Mouse (Mus musculus) intestine, embryonic 16.5 days (tissue): ENCODE measurements around the gene Zfp62. TPM values are rescaled to one million over a fixed set of nuclear protein-coding genes. Genes with fewer than 3 reads are reported as not detected.

Experiments
- ATAC-seq: fragments of 200-750 bp; cut with Nextera tagmentation; 2 replicates; pipeline ENCODE4 v1.8.0; 2017; ENCODE audit warnings: moderate TSS enrichment, moderate library complexity
- H3K27ac ChIP-seq: fragments of 300-500 bp; sonication (generic); 2 replicates; pipeline ENCODE4 v1.5.1; 2014; ENCODE audit warnings: mild to moderate bottlenecking, low read length
- H3K27me3 ChIP-seq: fragments of 300-500 bp; sonication (generic); replicated peaks from 2 replicates; pipeline ENCODE4 v1.6.1; 2014; ENCODE audit warnings: low read length, control low read depth, mixed read lengths; ENCODE audit not compliant: control insufficient read depth, insufficient read depth
- H3K36me3 ChIP-seq: fragments of 300-500 bp; sonication (generic); 2 replicates; pipeline ENCODE4 v1.6.1; 2014; ENCODE audit warnings: low read length, control low read depth; ENCODE audit not compliant: control insufficient read depth, insufficient read depth
- H3K4me1 ChIP-seq: fragments of 300-500 bp; sonication (generic); 2 replicates; pipeline ENCODE4 v1.6.1; 2014; ENCODE audit warnings: low read length, control low read depth, mixed read lengths; ENCODE audit not compliant: control insufficient read depth, insufficient read depth
- H3K4me2 ChIP-seq: fragments of 300-500 bp; sonication (generic); 2 replicates; pipeline ENCODE4 v1.6.1; 2014; ENCODE audit warnings: low read depth, low read length, control low read depth
- H3K4me3 ChIP-seq: fragments of 300-500 bp; sonication (generic); 2 replicates; pipeline ENCODE4 v1.5.1; 2014; ENCODE audit warnings: mild to moderate bottlenecking, low read length
- H3K9ac ChIP-seq: fragments of 300-500 bp; sonication (generic); 2 replicates; pipeline ENCODE4 v1.6.1; 2014; ENCODE audit warnings: low read depth, low read length
- H3K9me3 ChIP-seq: fragments of 300-500 bp; sonication (generic); 2 replicates; pipeline ENCODE4 v1.6.1; 2016; ENCODE audit warnings: low read length, control low read depth; ENCODE audit not compliant: control insufficient read depth
- WGBS: fragments of 180-500 bp; shearing (Covaris S2); extraction: QIAGEN DNeasy Blood & Tissue Kit; methylation state at CpG from one replicate; pipeline ENCODE4 v1.1.7; 2014; 5-methylcytosine and 5-hydroxymethylcytosine counted together
- polyA plus RNA-seq: library from polyadenylated mRNA; unstranded; fragments of >200 nt; fragmentation: Nextera tagmentation; extraction: Ambion mirVana; gene quantifications from 2 replicates; pipeline ENCODE4 v1.2.1, GENCODE M21; 2015

Zfp62 gene
- polyA plus RNA-seq, 1 experiment from 2014 or later: 23.1 TPM

DNA sequence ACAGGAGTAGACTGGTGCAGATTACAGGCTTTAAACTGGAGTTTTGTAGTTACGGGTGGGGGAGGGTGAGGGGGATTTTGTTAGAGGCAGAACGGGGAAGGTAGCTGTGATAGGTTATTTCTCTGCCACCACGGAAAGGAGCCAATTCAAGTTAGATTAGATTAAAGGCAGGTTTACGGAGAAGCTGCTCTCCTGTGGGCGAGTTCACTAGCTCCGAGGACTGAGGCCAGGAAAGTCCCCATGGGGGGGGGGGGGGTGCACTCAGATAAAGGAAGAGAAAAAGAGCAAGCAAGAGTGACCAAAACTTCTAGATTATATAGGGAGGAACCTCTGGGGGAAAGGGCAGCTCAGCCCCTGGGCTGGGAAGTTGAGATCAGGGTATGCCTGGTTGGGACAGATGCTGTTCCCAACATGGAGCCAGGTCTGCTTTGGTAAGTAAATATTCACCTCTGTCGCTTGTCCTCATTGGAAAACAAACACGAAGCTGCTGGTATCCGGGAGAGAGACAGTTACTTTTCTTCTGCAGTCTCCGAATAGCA lies 500 bp upstream of the Zfp62 start:
- H3K4me3 ChIP-seq: peak overlapping the region; percentile 78
- peaks cover 5% of the 10 kb centered on the region for H3K4me1 ChIP-seq
- no peaks in the 10 kb centered on the region for H3K36me3 ChIP-seq
- no peaks in the 10 kb centered on the region for H3K9me3 ChIP-seq
- WGBS: 2% methylated on average over 10 of the region's 10 CpGs
- ATAC-seq: peak; percentile 16
- H3K4me2 ChIP-seq: peak overlapping the region; percentile 87
- H3K27ac ChIP-seq: peak overlapping the region; percentile 98
- no peaks in the 10 kb centered on the region for H3K27me3 ChIP-seq
- peak overlapping the region; percentile 90 for H3K9ac ChIP-seq

DNA sequence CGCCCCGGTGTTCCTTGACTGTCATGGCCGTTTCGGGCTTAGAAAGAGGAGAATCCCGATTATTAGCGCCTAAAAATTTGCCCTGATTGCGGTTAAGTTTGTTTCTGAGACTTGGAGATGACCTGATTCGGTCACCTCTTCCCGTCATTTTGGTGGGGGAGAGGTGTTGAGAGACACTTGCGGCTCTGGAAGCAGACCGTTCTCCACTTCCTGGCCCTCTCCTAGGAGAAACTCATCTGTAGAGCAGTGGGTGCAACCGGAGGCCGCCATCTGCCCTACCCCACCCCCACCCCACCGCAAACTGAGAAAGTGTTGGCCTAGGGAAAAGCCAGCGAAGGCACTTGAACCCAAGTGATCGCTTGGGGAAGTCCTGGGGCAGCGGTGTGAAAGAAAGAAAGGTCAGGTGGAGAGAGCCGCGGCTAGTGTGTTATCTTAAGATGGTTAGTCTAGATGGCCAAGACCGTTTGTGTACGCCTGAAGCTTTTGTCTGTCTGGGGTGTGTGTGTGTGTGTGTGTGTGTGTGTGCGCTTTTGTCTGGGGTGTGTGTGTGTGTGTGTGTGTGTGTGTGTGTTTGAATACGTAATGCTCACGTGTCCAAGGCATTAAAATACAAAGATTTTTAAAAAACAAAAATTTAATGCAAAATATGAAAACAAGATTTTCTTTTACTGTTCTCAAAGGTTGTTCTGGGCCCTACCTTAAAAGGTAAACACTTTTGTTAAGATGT lies 842 bp downstream of the Zfp62 start:
- peak overlapping the region; percentile 98 for H3K27ac ChIP-seq
- H3K36me3 ChIP-seq: no peaks in the 10 kb centered on the region
- peaks cover 5% of the 10 kb centered on the region for H3K4me1 ChIP-seq
- H3K9me3 ChIP-seq: no peaks in the 10 kb centered on the region
- peak overlapping the region; percentile 87 for H3K4me2 ChIP-seq
- H3K9ac ChIP-seq: peak overlapping the region; percentile 90
- peak; percentile 73 for ATAC-seq
- H3K27me3 ChIP-seq: no peaks in the 10 kb centered on the region
- peak overlapping the region; percentile 78 for H3K4me3 ChIP-seq
- under 1% methylated on average over 24 of the region's 24 CpGs for WGBS

DNA sequence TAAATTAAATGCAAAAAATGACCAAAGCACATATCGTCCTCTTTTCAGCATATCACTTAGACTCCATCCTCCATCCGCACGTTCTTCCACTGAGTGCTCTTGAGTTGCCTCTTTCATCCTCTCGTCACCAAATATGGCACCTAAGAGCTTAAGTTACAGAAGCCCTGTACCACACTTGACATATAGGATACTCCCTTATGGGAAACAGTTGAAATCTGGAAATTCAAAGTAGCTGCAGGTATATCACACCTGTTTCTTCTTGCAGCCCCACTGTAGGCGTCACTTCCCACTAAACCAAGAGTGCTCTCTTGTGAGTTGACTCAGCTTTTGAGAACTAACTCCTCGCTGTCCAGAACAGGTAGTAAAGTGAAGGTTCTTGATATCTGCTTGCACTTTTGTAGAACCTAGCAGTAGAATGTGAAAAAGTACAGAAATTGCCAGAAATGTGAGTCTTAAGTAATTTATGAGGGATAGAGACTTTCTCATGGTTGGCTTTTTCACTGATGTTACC lies 2.0 kb downstream of the Zfp62 start:
- Histone ChIP-seq H3K27me3 (no peaks in the 10 kb centered on the region), H3K36me3 (no peaks in the 10 kb centered on the region), H3K4me2 (peak overlapping the region; percentile 87; the same call in 1 of the 2 replicates), H3K9ac (no peak overlapping the region), H3K27ac (no peak overlapping the region), H3K4me1 (peaks cover 5% of the 10 kb centered on the region), H3K9me3 (no peaks in the 10 kb centered on the region), H3K4me3 (no peak overlapping the region)
- no peak for ATAC-seq
- WGBS: 82% methylated on average over 6 of the region's 6 CpGs

DNA sequence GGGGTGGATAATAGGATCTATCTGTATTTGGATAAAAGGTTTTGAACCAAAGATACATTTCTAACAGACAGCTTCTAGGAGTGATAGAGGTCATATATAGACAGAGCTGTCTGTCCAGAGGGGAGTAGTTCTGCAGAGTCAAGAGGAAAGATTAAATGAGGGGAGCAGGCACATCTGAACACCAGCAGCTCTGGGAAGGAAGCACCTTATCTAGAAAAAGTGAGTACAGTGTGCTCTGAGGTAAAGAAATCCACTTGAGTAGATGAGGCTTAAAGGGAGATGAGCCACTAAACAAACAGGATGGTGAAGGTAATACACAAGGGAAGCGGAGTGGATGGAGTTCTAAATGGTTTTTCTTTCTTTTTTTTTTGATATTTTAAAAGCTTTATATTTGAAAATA lies 4.4 kb downstream of the Zfp62 start:
- Histone ChIP-seq H3K36me3 (no peaks in the 10 kb centered on the region), H3K9ac (no peak overlapping the region), H3K27me3 (no peaks in the 10 kb centered on the region), H3K27ac (no peak overlapping the region), H3K4me1 (peaks cover 5% of the 10 kb centered on the region), H3K9me3 (no peaks in the 10 kb centered on the region), H3K4me2 (no peak overlapping the region), H3K4me3 (no peak overlapping the region)
- 100% methylated on average over 1 of the region's 1 CpGs for WGBS
- ATAC-seq: no peak

DNA sequence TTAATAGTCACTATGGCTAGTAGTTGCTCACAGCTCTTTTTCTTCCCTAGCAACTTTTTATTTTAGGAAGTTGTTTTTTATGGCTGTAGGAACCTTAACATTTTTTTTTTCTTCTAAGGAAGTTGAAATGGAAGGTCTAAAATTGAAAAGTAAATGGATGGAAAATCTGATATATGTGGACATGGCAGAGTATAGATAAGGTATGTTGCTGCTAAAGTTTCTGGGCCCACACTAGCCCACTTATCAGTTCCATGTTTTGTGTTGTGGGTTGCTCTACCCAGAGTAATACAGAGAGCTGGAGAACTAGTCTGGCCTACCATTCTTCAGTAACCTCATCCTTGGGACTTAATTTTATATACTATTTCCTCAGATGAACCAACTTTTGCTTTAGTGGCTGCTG lies 9.5 kb downstream of the Zfp62 start:
- no peak overlapping the region for H3K9ac ChIP-seq
- peaks cover 19% of the 10 kb centered on the region for H3K36me3 ChIP-seq
- H3K27ac ChIP-seq: no peak overlapping the region
- no peaks in the 10 kb centered on the region for H3K4me1 ChIP-seq
- ATAC-seq: no peak
- H3K4me2 ChIP-seq: no peak overlapping the region
- H3K27me3 ChIP-seq: no peaks in the 10 kb centered on the region
- H3K9me3 ChIP-seq: no peaks in the 10 kb centered on the region
- no peak overlapping the region for H3K4me3 ChIP-seq

DNA sequence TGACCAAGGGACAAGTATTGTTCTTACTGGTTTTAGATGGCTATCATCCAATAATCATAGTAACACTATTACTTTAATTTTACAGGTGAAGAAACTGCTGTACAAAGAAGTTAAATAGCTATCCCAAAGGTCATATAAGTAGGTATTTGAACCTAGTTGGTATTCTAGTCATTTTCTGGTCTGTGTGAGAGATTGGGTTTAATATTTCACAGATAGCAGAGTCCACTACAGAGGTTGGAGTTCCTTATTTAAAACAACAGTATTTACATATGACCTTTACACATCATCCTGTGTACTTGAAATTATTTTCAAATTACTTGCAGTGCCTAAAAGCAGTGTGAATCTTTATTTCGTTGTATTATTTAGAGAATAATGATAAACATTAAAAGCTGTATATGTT lies 10.4 kb downstream of the Zfp62 start:
- H3K36me3 ChIP-seq: peaks cover 19% of the 10 kb centered on the region
- no peaks in the 10 kb centered on the region for H3K27me3 ChIP-seq
- no peak overlapping the region for H3K4me2 ChIP-seq
- ATAC-seq: no peak
- H3K4me3 ChIP-seq: no peak overlapping the region
- H3K9me3 ChIP-seq: no peaks in the 10 kb centered on the region
- 98% methylated on average over 1 of the region's 1 CpGs for WGBS
- H3K4me1 ChIP-seq: no peaks in the 10 kb centered on the region
- H3K27ac ChIP-seq: no peak overlapping the region
- H3K9ac ChIP-seq: no peak overlapping the region

DNA sequence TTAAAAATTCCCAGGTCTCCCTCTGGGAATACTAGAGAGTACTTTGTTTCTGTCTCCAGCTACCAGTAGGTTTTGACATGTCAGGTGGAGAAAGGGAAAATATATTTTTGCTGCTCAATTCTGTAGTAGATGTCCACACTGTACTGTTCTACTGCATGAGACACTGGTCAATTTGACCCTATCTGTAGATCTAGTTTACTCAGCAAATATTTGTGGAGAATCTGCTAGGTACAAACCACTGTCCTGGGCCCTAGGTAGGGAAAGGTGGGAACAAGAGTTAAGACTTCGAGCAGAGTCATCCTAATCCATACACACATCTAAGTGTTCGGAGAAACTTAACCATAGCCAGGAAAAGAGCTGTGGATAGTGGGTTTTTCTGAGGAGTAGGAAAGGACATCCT lies 16.2 kb downstream of the Zfp62 start:
- H3K4me2 ChIP-seq: no peak overlapping the region
- ATAC-seq: no peak
- WGBS: 88% methylated on average over 2 of the region's 2 CpGs

DNA sequence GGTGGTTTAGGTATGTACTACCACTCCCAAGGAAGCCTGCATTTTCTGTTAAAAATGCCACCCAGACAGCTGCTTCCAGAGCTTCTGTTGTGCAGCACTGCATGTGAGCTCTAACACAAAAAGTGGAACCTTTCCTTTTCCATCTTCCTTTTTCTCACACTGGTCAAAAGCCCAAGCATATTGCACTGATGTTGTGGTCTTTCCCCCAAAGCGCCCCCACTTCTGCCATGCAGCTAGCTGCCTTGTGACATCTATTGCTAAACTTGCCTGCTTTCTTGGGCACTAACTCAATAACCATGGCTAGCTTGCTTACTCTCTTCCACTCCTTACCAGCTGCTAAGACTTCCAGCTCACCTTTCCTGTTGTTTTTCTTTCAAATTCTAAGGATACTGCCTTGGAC lies 21.4 kb downstream of the Zfp62 start:
- no peak for ATAC-seq

More for the DNA sequence above, 16.2 kb downstream of the Zfp62 start:
- peaks cover 19% of the 10 kb centered on the region for H3K36me3 ChIP-seq
- no peaks in the 10 kb centered on the region for H3K9me3 ChIP-seq
- no peak overlapping the region for H3K4me3 ChIP-seq
- no peak overlapping the region for H3K9ac ChIP-seq
- no peaks in the 10 kb centered on the region for H3K4me1 ChIP-seq
- no peaks in the 10 kb centered on the region for H3K27me3 ChIP-seq
- no peak overlapping the region for H3K27ac ChIP-seq

DNA sequence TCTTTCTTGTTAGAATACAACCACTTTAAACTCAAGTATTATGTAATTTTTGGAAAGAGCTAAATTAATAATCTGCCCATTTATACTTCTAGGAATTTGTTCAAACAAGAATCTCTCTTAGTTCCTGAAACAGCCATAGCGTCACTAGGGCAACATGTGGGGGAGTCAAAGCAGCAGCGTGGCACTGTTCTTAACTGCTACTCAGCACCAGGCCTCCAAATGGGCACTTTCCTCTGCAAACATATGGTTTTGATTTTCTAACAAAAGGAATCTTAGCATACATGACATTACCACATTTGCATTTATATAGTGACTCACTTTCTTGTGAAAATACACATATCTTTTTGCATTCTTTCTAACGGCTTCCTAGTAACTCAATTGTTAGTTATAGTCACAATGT lies 29.7 kb downstream of the Zfp62 start:
- Histone ChIP-seq H3K4me1 (peaks cover 9% of the 10 kb centered on the region), H3K9me3 (no peaks in the 10 kb centered on the region), H3K9ac (no peak overlapping the region), H3K27ac (no peak overlapping the region), H3K4me3 (no peak overlapping the region), H3K4me2 (no peak overlapping the region), H3K27me3 (no peaks in the 10 kb centered on the region), H3K36me3 (no peaks in the 10 kb centered on the region)
- ATAC-seq: no peak
- 83% methylated on average over 3 of the region's 3 CpGs for WGBS

More for the DNA sequence above, 21.4 kb downstream of the Zfp62 start:
- 58% methylated on average over 1 of the region's 1 CpGs for WGBS
- H3K9ac ChIP-seq: no peak overlapping the region
- no peaks in the 10 kb centered on the region for H3K9me3 ChIP-seq
- no peaks in the 10 kb centered on the region for H3K4me1 ChIP-seq
- no peak overlapping the region for H3K27ac ChIP-seq
- H3K4me2 ChIP-seq: no peak overlapping the region
- no peak overlapping the region for H3K4me3 ChIP-seq
- no peaks in the 10 kb centered on the region for H3K27me3 ChIP-seq
- H3K36me3 ChIP-seq: no peaks in the 10 kb centered on the region
